Mouse (Mus musculus): ENCODE data around the gene Gstp1. TPM values are rescaled to one million over a fixed set of nuclear protein-coding genes. Genes with fewer than 3 reads are reported as not detected.
A peak's percentile ranks its signal among the peaks of the same experiment; 100 is the strongest.
"Not testable (repeated sequence)": the region's sequence is repeated elsewhere in the genome, so short reads cannot be mapped to it uniquely, and the experiment has no call there.

Gene Gstp1
- polyA plus RNA-seq, 1 experiment from 2014 or later, result 497 TPM

- Histone ChIP-seq H3K9me3 (ENCODE audit: control insufficient read depth, low read length) (no peaks in the 10 kb centered on the region), H3K4me3 (replicated peaks; ENCODE audit: low read length) (no peak overlapping the region), H3K27me3 (ENCODE audit: control insufficient read depth, insufficient read depth, low read length) (no peaks in the 10 kb centered on the region), H3K27ac (no peak overlapping the region), H3K36me3 (replicated peaks; ENCODE audit: control insufficient read depth, insufficient read depth) (no peaks in the 10 kb centered on the region), H3K4me1 (replicated peaks; ENCODE audit: control insufficient read depth, insufficient read depth, low read length) (no peaks in the 10 kb centered on the region), H3K9ac (no peak overlapping the region), H3K4me2 (replicated peaks) (no peak overlapping the region)
- DNase-seq (ENCODE audit: low spot score) (no peak), ATAC-seq (ENCODE audit: low FRiP score) (no peak)
- 83% methylated on average over 8 of the region's 8 CpGs for WGBS
These were observed 9.1 kb upstream of the Gstp1 start for GRCm38 (mm10) chr19:4046866-4047254.

GRCm38 (mm10) chr19:4045966-4046865, 8.4 kb upstream of the Gstp1 start, which contains the start of gene Gstp2:
Gene Gstp2 (minus strand): TSS chr19:4046023.
- ATAC-seq (ENCODE audit: low FRiP score), result no peak
- Histone ChIP-seq H3K9me3 (ENCODE audit: control insufficient read depth, low read length) (no peaks in the 10 kb centered on the region), H3K4me2 (replicated peaks) (0 out of 2 replicates have a peak within 1 kb of the TSS, but pooled peaks have one; percentile 21), H3K4me1 (replicated peaks; ENCODE audit: control insufficient read depth, insufficient read depth, low read length) (no peaks in the 10 kb centered on the region), H3K36me3 (replicated peaks; ENCODE audit: control insufficient read depth, insufficient read depth) (no peaks in the 10 kb centered on the region), H3K9ac (no peak within 1 kb of the TSS), H3K4me3 (replicated peaks; ENCODE audit: low read length) (no peak within 1 kb of the TSS), H3K27me3 (ENCODE audit: control insufficient read depth, insufficient read depth, low read length) (no peaks in the 10 kb centered on the region), H3K27ac (no peak within 1 kb of the TSS)
- WGBS, result 50% methylated on average over 16 of the region's 16 CpGs
- DNase-seq (ENCODE audit: low spot score), result peak; percentile 62

- not testable (repeated sequence) for H3K4me2 ChIP-seq (replicated peaks); DNase-seq (ENCODE audit: low spot score); ATAC-seq (ENCODE audit: low FRiP score); H3K4me3 ChIP-seq (replicated peaks; ENCODE audit: low read length); H3K9me3 ChIP-seq (ENCODE audit: control insufficient read depth, low read length); H3K27ac ChIP-seq; H3K4me1 ChIP-seq (replicated peaks; ENCODE audit: control insufficient read depth, insufficient read depth, low read length); H3K27me3 ChIP-seq (ENCODE audit: control insufficient read depth, insufficient read depth, low read length); H3K9ac ChIP-seq; H3K36me3 ChIP-seq (replicated peaks; ENCODE audit: control insufficient read depth, insufficient read depth)
- 90% methylated on average over 5 of the region's 5 CpGs for WGBS
These were observed 6.3 kb upstream of the Gstp1 start for GRCm38 (mm10) chr19:4044109-4044508.

DNA sequence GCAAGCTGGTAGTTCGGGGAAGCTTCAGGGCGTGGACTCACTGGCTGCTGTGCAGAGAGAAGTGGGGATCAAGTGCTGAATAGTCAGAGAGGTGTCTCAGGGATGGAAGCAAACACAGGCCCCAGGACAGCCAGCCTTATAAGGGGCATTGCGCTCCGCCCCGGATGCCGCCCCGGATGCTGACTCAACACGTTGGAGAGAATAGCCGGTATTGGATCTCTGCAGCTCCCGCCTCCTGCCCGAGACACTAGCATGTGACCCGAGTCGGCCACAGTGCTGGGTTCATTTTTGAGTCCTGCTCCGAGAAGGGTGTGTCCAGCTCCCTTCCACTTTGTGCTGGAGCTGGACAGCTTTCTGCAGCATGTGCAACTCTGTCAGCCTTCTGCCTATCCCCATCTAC, 4.3 kb upstream of the Gstp1 start:
- no peak for ATAC-seq (ENCODE audit: low FRiP score)
- DNase-seq (ENCODE audit: low spot score), result no peak
- Histone ChIP-seq H3K27me3 (ENCODE audit: control insufficient read depth, insufficient read depth, low read length) (no peaks in the 10 kb centered on the region), H3K9me3 (ENCODE audit: control insufficient read depth, low read length) (no peaks in the 10 kb centered on the region), H3K9ac (no peak overlapping the region), H3K4me2 (replicated peaks) (no peak overlapping the region), H3K4me1 (replicated peaks; ENCODE audit: control insufficient read depth, insufficient read depth, low read length) (peaks cover 8% of the 10 kb centered on the region; the same call in 1 of the 2 replicates), H3K4me3 (replicated peaks; ENCODE audit: low read length) (no peak overlapping the region), H3K27ac (no peak overlapping the region), H3K36me3 (replicated peaks; ENCODE audit: control insufficient read depth, insufficient read depth) (no peaks in the 10 kb centered on the region)
- 74% methylated on average over 14 of the region's 14 CpGs for WGBS

DNA sequence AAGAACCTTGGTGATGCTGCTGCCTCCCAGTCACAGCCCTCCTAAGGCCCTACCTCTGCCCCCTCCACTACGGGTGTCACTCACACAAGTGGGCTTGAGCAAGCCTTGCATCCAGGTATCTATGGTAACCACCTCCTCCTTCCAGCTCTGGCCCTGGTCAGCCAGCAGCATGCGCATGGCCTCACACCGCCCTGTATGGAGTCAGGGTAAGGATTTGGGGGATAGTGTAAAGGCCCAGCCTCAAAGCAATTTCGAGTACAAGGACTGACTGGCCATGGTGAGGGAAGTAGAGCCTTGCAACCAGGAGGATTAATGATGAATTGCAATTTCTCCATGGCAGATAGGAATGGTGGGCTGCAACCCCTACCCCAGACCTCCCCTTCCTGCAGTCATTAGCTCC, 3.7 kb upstream of the Gstp1 start:
- H3K9ac ChIP-seq; H3K4me3 ChIP-seq (replicated peaks; ENCODE audit: low read length); H3K4me2 ChIP-seq (replicated peaks); DNase-seq (ENCODE audit: low spot score); ATAC-seq (ENCODE audit: low FRiP score); H3K36me3 ChIP-seq (replicated peaks; ENCODE audit: control insufficient read depth, insufficient read depth); H3K27me3 ChIP-seq (ENCODE audit: control insufficient read depth, insufficient read depth, low read length); H3K27ac ChIP-seq; H3K9me3 ChIP-seq (ENCODE audit: control insufficient read depth, low read length): not testable (repeated sequence)
- WGBS, result 85% methylated on average over 3 of the region's 4 CpGs
- peaks cover 12% of the 10 kb centered on the region for H3K4me1 ChIP-seq (replicated peaks; ENCODE audit: control insufficient read depth, insufficient read depth, low read length)

DNA sequence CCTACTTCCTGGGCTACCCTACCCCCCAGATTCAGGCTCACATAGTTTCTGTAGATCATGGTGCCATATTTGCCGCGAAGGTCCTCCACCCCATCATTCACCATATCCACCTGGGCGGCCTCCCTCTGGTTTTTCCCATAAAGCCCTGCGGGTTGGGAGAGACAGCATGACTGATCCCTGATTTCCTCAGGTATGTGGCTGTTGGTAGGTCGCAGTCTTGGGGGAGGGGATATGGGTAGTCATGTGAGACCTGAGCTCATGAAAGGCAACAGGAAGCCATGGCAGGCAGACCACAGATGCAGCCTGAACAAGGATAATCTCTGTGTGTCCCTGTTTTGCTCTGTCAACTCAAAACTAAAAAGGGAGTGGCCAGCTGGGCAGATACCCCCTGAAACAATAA, 3.2 kb upstream of the Gstp1 start:
- not testable (repeated sequence) for H3K9me3 ChIP-seq (ENCODE audit: control insufficient read depth, low read length); H3K27ac ChIP-seq; H3K36me3 ChIP-seq (replicated peaks; ENCODE audit: control insufficient read depth, insufficient read depth); H3K4me2 ChIP-seq (replicated peaks); DNase-seq (ENCODE audit: low spot score); H3K9ac ChIP-seq; ATAC-seq (ENCODE audit: low FRiP score); H3K27me3 ChIP-seq (ENCODE audit: control insufficient read depth, insufficient read depth, low read length); H3K4me3 ChIP-seq (replicated peaks; ENCODE audit: low read length)
- peaks cover 14% of the 10 kb centered on the region for H3K4me1 ChIP-seq (replicated peaks; ENCODE audit: control insufficient read depth, insufficient read depth, low read length)
- WGBS, result 88% methylated on average over 5 of the region's 5 CpGs

- Histone ChIP-seq H3K4me2 (replicated peaks) (peak overlapping the region; percentile 74), H3K27ac (peak overlapping the region; percentile 40; the same call in 1 of the 2 replicates), H3K4me3 (replicated peaks; ENCODE audit: low read length) (peak overlapping the region; percentile 45), H3K9ac (peak overlapping the region; percentile 60), H3K4me1 (replicated peaks; ENCODE audit: control insufficient read depth, insufficient read depth, low read length) (peaks cover 14% of the 10 kb centered on the region)
- not testable (repeated sequence) for H3K27me3 ChIP-seq (ENCODE audit: control insufficient read depth, insufficient read depth, low read length); DNase-seq (ENCODE audit: low spot score); H3K36me3 ChIP-seq (replicated peaks; ENCODE audit: control insufficient read depth, insufficient read depth); H3K9me3 ChIP-seq (ENCODE audit: control insufficient read depth, low read length)
- peak; percentile 35; the same call in 1 of the 2 replicates for ATAC-seq (ENCODE audit: low FRiP score)
- 25% methylated on average over 7 of the region's 8 CpGs for WGBS
These were observed 514 bp downstream of the Gstp1 start for GRCm38 (mm10) chr19:4037154-4037787.

- Histone ChIP-seq H3K36me3 (replicated peaks; ENCODE audit: control insufficient read depth, insufficient read depth) (no peaks in the 10 kb centered on the region), H3K9ac (no peak overlapping the region), H3K27ac (no peak overlapping the region), H3K27me3 (ENCODE audit: control insufficient read depth, insufficient read depth, low read length) (no peaks in the 10 kb centered on the region), H3K4me2 (replicated peaks) (peak overlapping the region; percentile 27), H3K4me3 (replicated peaks; ENCODE audit: low read length) (no peak overlapping the region), H3K4me1 (replicated peaks; ENCODE audit: control insufficient read depth, insufficient read depth, low read length) (peaks cover 14% of the 10 kb centered on the region), H3K9me3 (ENCODE audit: control insufficient read depth, low read length) (no peaks in the 10 kb centered on the region)
- WGBS, result 64% methylated on average over 12 of the region's 12 CpGs
- DNase-seq (ENCODE audit: low spot score) (no peak), ATAC-seq (ENCODE audit: low FRiP score) (no peak)
These were observed 1.3 kb downstream of the Gstp1 start for GRCm38 (mm10) chr19:4036327-4037045.

DNA sequence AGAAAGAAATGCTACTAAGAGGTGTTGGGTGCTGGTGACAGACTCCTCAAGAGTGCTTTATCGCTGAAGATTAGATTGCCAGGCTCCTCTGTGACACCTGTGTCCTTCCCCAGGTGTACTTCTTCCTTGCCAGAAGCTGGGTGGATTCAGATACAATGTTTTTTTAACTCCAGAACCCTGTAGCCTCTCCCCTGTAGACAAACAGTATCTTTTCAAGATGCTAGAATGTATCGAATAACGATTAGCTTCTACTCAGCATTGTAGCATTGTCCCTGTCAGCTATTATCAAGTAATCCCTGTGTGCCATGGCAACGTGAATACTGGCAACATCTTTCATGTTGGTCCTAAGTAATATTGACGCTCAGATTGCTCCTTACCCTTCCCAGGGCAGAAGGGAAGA, 4.0 kb downstream of the Gstp1 start:
- Histone ChIP-seq H3K27ac (no peak overlapping the region), H3K4me3 (replicated peaks; ENCODE audit: low read length) (no peak overlapping the region), H3K36me3 (replicated peaks; ENCODE audit: control insufficient read depth, insufficient read depth) (no peaks in the 10 kb centered on the region), H3K9ac (no peak overlapping the region), H3K4me2 (replicated peaks) (no peak overlapping the region), H3K9me3 (ENCODE audit: control insufficient read depth, low read length) (no peaks in the 10 kb centered on the region), H3K27me3 (ENCODE audit: control insufficient read depth, insufficient read depth, low read length) (no peaks in the 10 kb centered on the region), H3K4me1 (replicated peaks; ENCODE audit: control insufficient read depth, insufficient read depth, low read length) (peaks cover 14% of the 10 kb centered on the region)
- 64% methylated on average over 5 of the region's 5 CpGs for WGBS
- ATAC-seq (ENCODE audit: low FRiP score) (no peak), DNase-seq (ENCODE audit: low spot score) (no peak)

Data from hindbrain, embryonic 14.5 days (tissue).